Mouse (Mus musculus): ENCODE data around the gene Rtp1. TPM values are rescaled to one million over a fixed set of nuclear protein-coding genes. Genes with fewer than 3 reads are reported as not detected.

Gene Rtp1
- polyA plus RNA-seq, 1 experiment from 2014 or later: 0.87 TPM

Other genes with a start within 250 kb of the Rtp1 start
- 17.2 and 19.6 TPM in 2 replicates for gene St6gal1, start 204.4 kb upstream of the Rtp1 start, polyA plus RNA-seq (2015; fragmentation: Nextera tagmentation; extraction: Ambion mirVana)
- 4.8 and 6.1 TPM in 2 replicates for gene Rtp4, start 91.2 kb downstream of the Rtp1 start, polyA plus RNA-seq (2015; fragmentation: Nextera tagmentation; extraction: Ambion mirVana)
- gene Masp1, start 91.7 kb downstream of the Rtp1 start, polyA plus RNA-seq (2015; fragmentation: Nextera tagmentation; extraction: Ambion mirVana): 4.8 and 6.0 TPM in 2 replicates

Measured in embryonic facial prominence, embryonic 13.5 days (tissue).